Mouse (Mus musculus): ENCODE measurements around the gene Cfap20. TPM values are rescaled to one million over a fixed set of nuclear protein-coding genes. Genes with fewer than 3 reads are reported as not detected.

Gene Cfap20
- total and polyA plus RNA-seq, 3 experiments = 56.2 to 281 (median 77.7) TPM

DNA sequence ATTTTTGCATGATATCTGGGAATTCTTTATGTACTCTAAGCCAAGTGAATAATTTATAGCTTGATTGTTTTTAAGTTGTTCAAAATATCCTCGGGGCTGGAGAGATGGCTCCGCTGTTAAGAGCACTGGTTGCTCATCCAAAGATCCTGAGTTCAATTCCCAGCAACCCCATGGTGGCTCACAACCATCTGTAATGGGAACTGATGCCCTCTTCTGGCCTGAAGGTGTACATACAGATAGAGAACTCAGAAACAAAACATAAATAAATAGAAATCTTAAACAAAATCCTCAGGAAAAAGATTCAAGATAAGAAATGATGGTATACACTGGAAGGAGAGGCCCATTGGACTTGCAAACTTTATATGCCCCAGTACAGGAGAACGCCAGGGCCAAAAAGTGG, 1.3 kb upstream of the Cfap20 start:
- Histone ChIP-seq H3K79me2 (ENCODE audit: control insufficient read depth, insufficient read depth, low read length, poor library complexity) (peaks cover 31% of the 10 kb centered on the region), H3K27me3 (ENCODE audit: control insufficient read depth in 1 of 2, insufficient read depth in 2 of 2, low read length in 2 of 2) (no peaks in the 10 kb centered on the region), H3K9ac (ENCODE audit: control insufficient read depth, low read depth, low read length, poor library complexity, severe bottlenecking) (no peak overlapping the region), H3K36me3 (ENCODE audit: control insufficient read depth in 1 of 2, insufficient read depth in 2 of 2, low read length in 2 of 2) (peaks cover 0 to 41% of the 10 kb centered on the region in 2 experiments; a peak in 2 of 4 replicates), H3K4me1 (ENCODE audit: control insufficient read depth in 1 of 2, insufficient read depth in 2 of 2, low read length in 2 of 2) (peaks cover 24 to 49% of the 10 kb centered on the region in 2 experiments), H3K27ac (ENCODE audit: control insufficient read depth, low read depth, low read length) (no peak overlapping the region), H3K4me3 (ENCODE audit: control insufficient read depth in 1 of 2, insufficient read depth in 1 of 2, low read depth in 2 of 2, low read length in 2 of 2) (no peak overlapping the region), H3K9me3 (replicated peaks; ENCODE audit: insufficient read depth, low read length) (no peaks in the 10 kb centered on the region)
- DNase-seq (ENCODE audit: low read depth, low spot score) = peak; percentile 35
- TF ChIP-seq CTCF (IDR thresholded peaks at IDR 0.05 in 2 of 3, conservative IDR thresholded peaks at IDR 0.05 in 1 of 3; ENCODE audit: control insufficient read depth in 1 of 3, insufficient read depth in 1 of 3, low read depth in 2 of 3, low read length in 3 of 3, poor library complexity in 1 of 3, severe bottlenecking in 1 of 3) = peak in 2 of 3 experiments; percentile 19 to 36; a peak in 3 of 6 replicates
- no peak for TF ChIP-seq RCOR1 (IDR thresholded peaks at IDR 0.05; ENCODE audit: low read depth, low read length)

DNA sequence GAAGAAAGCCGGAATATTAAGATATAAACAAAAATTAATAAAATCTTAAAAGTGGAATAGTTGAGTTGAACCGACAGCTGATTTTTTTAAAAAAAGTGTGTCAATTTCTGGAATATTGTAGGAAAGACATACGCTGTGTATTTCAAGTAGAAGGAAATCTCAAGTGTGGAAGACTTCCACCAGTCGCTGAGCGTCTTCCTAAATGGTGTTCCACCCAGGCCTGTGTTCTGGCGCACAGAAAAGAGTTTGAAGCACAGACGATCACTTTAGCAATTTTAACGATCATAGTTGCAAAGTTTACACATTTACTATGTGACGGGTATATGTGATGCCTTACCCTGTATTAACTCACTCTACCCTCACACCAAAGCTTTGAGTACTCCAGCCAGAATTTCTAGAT, 802 bp upstream of the Cfap20 start:
- TF ChIP-seq GATA1 (IDR thresholded peaks at IDR 0.05; ENCODE audit: low read depth, low read length) = no peak
- TF ChIP-seq JUND (IDR thresholded peaks at IDR 0.05; ENCODE audit: low read depth, low read length) = no peak
- TF ChIP-seq ZNF384 (IDR thresholded peaks at IDR 0.05; ENCODE audit: low read depth, low read length) = no peak
- no peak for TF ChIP-seq CHD1 (IDR thresholded peaks at IDR 0.05; ENCODE audit: low read depth, low read length)
- no peak for TF ChIP-seq POLR2A (IDR thresholded peaks at IDR 0.05; ENCODE audit: control insufficient read depth in 1 of 2, insufficient read depth in 1 of 2, low read depth in 1 of 2, low read length in 2 of 2, poor library complexity in 1 of 2)
- no peak for TF ChIP-seq ELF1 (IDR thresholded peaks at IDR 0.05; ENCODE audit: low read depth, low read length)
- TF ChIP-seq BHLHE40 (IDR thresholded peaks at IDR 0.05; ENCODE audit: borderline replicate concordance, low read depth, low read length) = no peak
- peaks cover 20 to 45% of the 10 kb centered on the region in 2 experiments for H3K4me1 ChIP-seq (ENCODE audit: control insufficient read depth in 1 of 2, insufficient read depth in 2 of 2, low read length in 2 of 2)
- no peak overlapping the region; a peak in 1 of 4 replicates for H3K4me3 ChIP-seq (ENCODE audit: control insufficient read depth in 1 of 2, insufficient read depth in 1 of 2, low read depth in 2 of 2, low read length in 2 of 2)
- H3K36me3 ChIP-seq (ENCODE audit: control insufficient read depth in 1 of 2, insufficient read depth in 2 of 2, low read length in 2 of 2) = peaks cover 0 to 36% of the 10 kb centered on the region in 2 experiments; a peak in 2 of 4 replicates
- H3K9me3 ChIP-seq (replicated peaks; ENCODE audit: insufficient read depth, low read length) = no peaks in the 10 kb centered on the region
- H3K27ac ChIP-seq (ENCODE audit: control insufficient read depth, low read depth, low read length) = no peak overlapping the region
- H3K27me3 ChIP-seq (ENCODE audit: control insufficient read depth in 1 of 2, insufficient read depth in 2 of 2, low read length in 2 of 2) = no peaks in the 10 kb centered on the region
- peaks cover 35% of the 10 kb centered on the region for H3K79me2 ChIP-seq (ENCODE audit: control insufficient read depth, insufficient read depth, low read length, poor library complexity)
- H3K9ac ChIP-seq (ENCODE audit: control insufficient read depth, low read depth, low read length, poor library complexity, severe bottlenecking) = no peak overlapping the region
- no peak for DNase-seq (ENCODE audit: low read depth, low spot score)

DNA sequence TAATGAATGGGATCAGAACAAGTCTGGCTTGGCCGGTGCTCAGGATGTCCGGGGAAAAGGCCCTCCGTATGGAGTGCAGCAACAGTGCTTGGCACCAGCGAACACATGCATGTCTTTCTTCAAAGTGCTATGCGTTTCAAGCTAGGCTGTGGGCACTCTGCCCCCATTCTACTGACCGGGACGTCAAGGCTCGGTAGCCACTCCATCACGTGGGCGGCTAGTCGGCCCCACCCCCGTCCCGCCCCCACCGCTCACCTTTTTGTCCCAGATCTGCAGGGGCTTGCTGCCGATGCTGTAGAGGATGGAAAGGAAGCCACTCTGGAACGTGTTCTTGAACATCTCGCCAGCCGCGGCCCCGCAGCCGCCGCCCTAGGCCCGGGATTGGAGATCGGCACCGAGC, 436 bp downstream of the Cfap20 start:
- Histone ChIP-seq H3K27ac (ENCODE audit: control insufficient read depth, low read depth, low read length) (peak overlapping the region; percentile 71), H3K4me3 (ENCODE audit: control insufficient read depth in 1 of 2, insufficient read depth in 1 of 2, low read depth in 2 of 2, low read length in 2 of 2) (peak overlapping the region; percentile 89 to 96), H3K36me3 (ENCODE audit: control insufficient read depth in 1 of 2, insufficient read depth in 2 of 2, low read length in 2 of 2) (peaks cover 0 to 32% of the 10 kb centered on the region in 2 experiments; a peak in 2 of 4 replicates), H3K4me1 (ENCODE audit: control insufficient read depth in 1 of 2, insufficient read depth in 2 of 2, low read length in 2 of 2) (peaks cover 11 to 38% of the 10 kb centered on the region in 2 experiments), H3K79me2 (ENCODE audit: control insufficient read depth, insufficient read depth, low read length, poor library complexity) (peaks cover 43% of the 10 kb centered on the region), H3K9me3 (replicated peaks; ENCODE audit: insufficient read depth, low read length) (no peaks in the 10 kb centered on the region), H3K27me3 (ENCODE audit: control insufficient read depth in 1 of 2, insufficient read depth in 2 of 2, low read length in 2 of 2) (no peaks in the 10 kb centered on the region), H3K9ac (ENCODE audit: control insufficient read depth, low read depth, low read length, poor library complexity, severe bottlenecking) (peak overlapping the region; percentile 92)
- no peak for DNase-seq (ENCODE audit: low read depth, low spot score)
- TF ChIP-seq MYC (IDR thresholded peaks at IDR 0.05; ENCODE audit: low read depth, low read length) = no peak
- peak; percentile 81 for TF ChIP-seq USF1 (IDR thresholded peaks at IDR 0.05; ENCODE audit: low read depth, low read length)
- no peak for TF ChIP-seq UBTF (IDR thresholded peaks at IDR 0.05; ENCODE audit: borderline replicate concordance, insufficient read depth, low read depth, low read length)
